In genomic region chr15:99527629-99528353, GRCm38 (mm10) we compare ENCODE assay signal across 8 mouse cellular contexts. TPM values are rescaled to one million over a fixed set of nuclear protein-coding genes. Genes with fewer than 3 reads are reported as not detected.
DNase-seq lines count a peak whose midpoint lies in the region; ATAC-seq and TF ChIP-seq lines count a peak whose summit lies in the region.

Gene Faim2, minus strand, starts transcription at chr15:99528165.

- peak; percentile 83 for ATAC-seq in forebrain, postnatal 0 days
- ATAC-seq in granulocyte monocyte progenitor cell, adult 5-6 weeks (replicated peaks; ENCODE audit: poor library complexity, severe bottlenecking): no peak

- 0 out of 2 replicates have a peak, but pooled peaks have one; percentile 33 for TF ChIP-seq CTCF in cerebellum, adult 2 months (IDR thresholded peaks at IDR 0.05; ENCODE audit: borderline replicate concordance, insufficient read depth, low read depth, low read length)
- peak; percentile 59 for TF ChIP-seq CTCF in forebrain, postnatal 0 days (IDR thresholded peaks at IDR 0.05; ENCODE audit: low read depth)

- peak within 1 kb of the TSS; percentile 63 for H3K9ac ChIP-seq in forebrain, postnatal 0 days

- DNase-seq in adrenal gland, adult (ENCODE audit: inconsistent age in 2 of 2, low spot score in 1 of 2): peak; percentile 23 to 47
- DNase-seq in cerebellum, adult 2 months: peak; percentile 92 to 93
- DNase-seq in forebrain, postnatal 0 days: peak; percentile 84
- DNase-seq in left cerebral cortex, adult 18-20 months (ENCODE audit: low spot score in 2 of 2): peak; percentile 74 to 82
- DNase-seq in retina, adult 2 months (ENCODE audit: low read depth, low spot score): peak; percentile 50
- DNase-seq in testis, postnatal 14 days (ENCODE audit: low spot score): no peak
- no peak for DNase-seq in urinary bladder, adult 18-20 months (ENCODE audit: low spot score in 2 of 2)

- H3K4me1 ChIP-seq in cerebellum, adult 2 months (ENCODE audit: control insufficient read depth, insufficient read depth, low read length): peaks cover 39% of the 10 kb centered on the region
- H3K4me1 ChIP-seq in forebrain, postnatal 0 days (ENCODE audit: insufficient read depth): 0 out of 2 replicates have a peak, but pooled peaks cover 8% of the 10 kb centered on the region

- 0 out of 2 replicates have a peak, but pooled peaks cover 2% of the 10 kb centered on the region for H3K36me3 ChIP-seq in forebrain, postnatal 0 days (ENCODE audit: insufficient read depth)

- no peaks in the 10 kb centered on the region for H3K27me3 ChIP-seq in cerebellum, adult 2 months (ENCODE audit: control insufficient read depth, insufficient read depth, low read length)
- H3K27me3 ChIP-seq in forebrain, postnatal 0 days (ENCODE audit: insufficient read depth, low read length): no peaks in the 10 kb centered on the region

- H3K4me3 ChIP-seq in cerebellum, adult 2 months (replicated peaks; ENCODE audit: insufficient read depth, low read depth, low read length): peak within 1 kb of the TSS; percentile 91
- peak within 1 kb of the TSS; percentile 38 for H3K4me3 ChIP-seq in forebrain, postnatal 0 days (ENCODE audit: low read depth, low read length)

- peak; percentile 84 for TF ChIP-seq POLR2A in cerebellum, adult 2 months (IDR thresholded peaks at IDR 0.05; ENCODE audit: borderline replicate concordance, insufficient read depth, low read length)

- H3K27ac ChIP-seq in cerebellum, adult 2 months (ENCODE audit: insufficient read depth, low read length): peak within 1 kb of the TSS; percentile 98
- H3K27ac ChIP-seq in forebrain, postnatal 0 days (ENCODE audit: low read depth, low read length): peak within 1 kb of the TSS; percentile 91

- peak within 1 kb of the TSS; percentile 68 for H3K4me2 ChIP-seq in forebrain, postnatal 0 days (ENCODE audit: low read depth)

- H3K9me3 ChIP-seq in forebrain, postnatal 0 days (ENCODE audit: low read length): no peaks in the 10 kb centered on the region

- 3% methylated on average over 27 of the region's 27 CpGs for WGBS in cerebellum, adult 2 months
- 6% methylated on average over 27 of the region's 27 CpGs for WGBS in forebrain, postnatal 0 days

RNA-seq across cellular contexts. Expression of gene Faim2, which starts in this region (rescaled TPM):
- polyA plus RNA-seq in cerebellum, adult 2 months (2012; rRNA removed): 241 and 263 TPM in 2 replicates
- 19.2 and 25.6 TPM in 2 replicates for total RNA-seq in forebrain, postnatal 0 days (2014; rRNA removed)
- polyA plus RNA-seq in forebrain, postnatal 0 days (2015; fragmentation: Nextera tagmentation; extraction: Ambion mirVana): 44.6 and 57.4 TPM in 2 replicates
- 100 to 1,000 TPM; 451 to 453 TPM for total RNA-seq in left cerebral cortex, adult 18-20 months (2021)
- total RNA-seq in granulocyte monocyte progenitor cell, adult 5-6 weeks (2014; fragmentation: Nextera tagmentation): not detected in 2 replicates
- 0.17 TPM in 1 of 2 replicates, not detected in the other for total RNA-seq in granulocyte monocyte progenitor cell, adult 5-6 weeks (2017)

Comparison
In these comparisons a context has a peak if more than half of its experiments do, and no peak if none do; other contexts are left out.
1. RNA of gene Faim2 (total RNA-seq): 451 to 453 TPM in left cerebral cortex, adult 18-20 months and 19.2 to 25.6 TPM in forebrain, postnatal 0 days; 0.17 TPM in granulocyte monocyte progenitor cell, adult 5-6 weeks; every median in the first group is over 10 times any median in the second.
2. RNA of gene Faim2 (total RNA-seq): 451 to 453 TPM in left cerebral cortex, adult 18-20 months; 19.2 to 25.6 TPM in forebrain, postnatal 0 days; every median in the first group is over 10 times any median in the second.
3. DNase-seq: peak in adrenal gland, adult (2 of 2), cerebellum, adult 2 months (2 of 2), forebrain, postnatal 0 days (single experiment), left cerebral cortex, adult 18-20 months (2 of 2) and retina, adult 2 months (single experiment); none in testis, postnatal 14 days (single experiment) and urinary bladder, adult 18-20 months (0 of 2).